Mouse (Mus musculus) neural tube, embryonic 12.5 days (tissue): ENCODE data around the gene Gm15262. TPM values are rescaled to one million over a fixed set of nuclear protein-coding genes. Genes with fewer than 3 reads are reported as not detected.
"Not testable (repeated sequence)": the region's sequence is repeated elsewhere in the genome, so short reads cannot be mapped to it uniquely, and the experiment has no call there.

Source experiments
- ATAC-seq: fragments of 200-750 bp; cut with Nextera tagmentation; 2 replicates; pipeline ENCODE4 v1.8.0; 2017; ENCODE audit warnings: low read depth, mild to moderate bottlenecking, moderate TSS enrichment, moderate library complexity; ENCODE audit not compliant: low FRiP score
- H3K27ac ChIP-seq: fragments of 300-500 bp; sonication (generic); 2 replicates; pipeline ENCODE4 v1.5.1; 2016
- H3K27me3 ChIP-seq: fragments of 300-500 bp; sonication (generic); replicated peaks from 2 replicates; pipeline ENCODE4 v1.6.1; 2016; ENCODE audit warnings: mild to moderate bottlenecking
- H3K36me3 ChIP-seq: fragments of 300-500 bp; sonication (generic); 2 replicates; pipeline ENCODE4 v1.6.1; 2016; ENCODE audit warnings: mild to moderate bottlenecking
- H3K4me1 ChIP-seq: fragments of 300-500 bp; sonication (generic); 2 replicates; pipeline ENCODE4 v1.6.1; 2016
- H3K4me2 ChIP-seq: fragments of 300-500 bp; sonication (generic); replicated peaks from 2 replicates; pipeline ENCODE4 v1.6.1; 2016; ENCODE audit warnings: mild to moderate bottlenecking
- H3K4me3 ChIP-seq: fragments of 300-500 bp; sonication (generic); 2 replicates; pipeline ENCODE4 v1.5.1; 2016
- H3K9ac ChIP-seq: fragments of 300-500 bp; sonication (generic); 2 replicates; pipeline ENCODE4 v1.6.1; 2016; ENCODE audit warnings: mild to moderate bottlenecking
- H3K9me3 ChIP-seq: fragments of 300-500 bp; sonication (generic); 2 replicates; pipeline ENCODE4 v1.6.1; 2016; ENCODE audit warnings: mild to moderate bottlenecking
- WGBS: fragments of 180-500 bp; shearing (Covaris S2); methylation state at CpG from one replicate; pipeline ENCODE4 v1.1.7; 2016; 5-methylcytosine and 5-hydroxymethylcytosine counted together
- polyA plus RNA-seq: library from polyadenylated mRNA; unstranded; fragments of >200 nt; fragmentation: Nextera tagmentation; extraction: Ambion mirVana; gene quantifications from 2 replicates; pipeline ENCODE4 v1.2.1, GENCODE M21; 2016

The Gm15262 gene
- polyA plus RNA-seq = not detected in 2 replicates

DNA sequence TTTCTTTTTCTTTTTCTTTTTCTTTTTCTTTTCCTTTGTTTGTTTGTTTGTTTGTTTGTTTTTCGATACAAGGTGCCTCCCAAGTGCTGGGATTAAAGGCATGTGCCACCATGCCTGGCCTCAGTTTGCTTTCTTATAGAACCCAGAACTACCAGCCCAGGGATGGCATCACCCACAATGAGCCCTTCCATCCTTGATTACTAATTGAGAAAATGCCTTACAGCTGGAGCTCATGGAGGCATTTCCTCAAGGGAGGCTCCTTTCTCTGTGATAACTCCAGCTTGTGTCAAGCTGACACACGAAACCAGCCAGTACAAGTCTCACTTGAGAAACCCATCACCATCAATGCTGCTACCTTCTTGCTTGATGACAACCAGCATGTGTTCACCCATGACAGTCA lies at the start of gene Gm15262:
TSS of gene Gm15262 (plus strand) at position 301 of the 400 bp plus-strand sequence.
- H3K36me3 ChIP-seq, ATAC-seq, H3K9ac ChIP-seq, H3K27ac ChIP-seq, H3K9me3 ChIP-seq, H3K27me3 ChIP-seq, H3K4me1 ChIP-seq, H3K4me3 ChIP-seq, H3K4me2 ChIP-seq: not testable (repeated sequence)
- 81% methylated on average over 2 of the region's 2 CpGs for WGBS

- H3K27me3 ChIP-seq = no peaks in the 10 kb centered on the region
- no peak for ATAC-seq
- 88% methylated on average over 1 of the region's 1 CpGs for WGBS
Measured at GRCm38 (mm10) chrX:161308131-161308530, 20.9 kb downstream of the Gm15262 start.

DNA sequence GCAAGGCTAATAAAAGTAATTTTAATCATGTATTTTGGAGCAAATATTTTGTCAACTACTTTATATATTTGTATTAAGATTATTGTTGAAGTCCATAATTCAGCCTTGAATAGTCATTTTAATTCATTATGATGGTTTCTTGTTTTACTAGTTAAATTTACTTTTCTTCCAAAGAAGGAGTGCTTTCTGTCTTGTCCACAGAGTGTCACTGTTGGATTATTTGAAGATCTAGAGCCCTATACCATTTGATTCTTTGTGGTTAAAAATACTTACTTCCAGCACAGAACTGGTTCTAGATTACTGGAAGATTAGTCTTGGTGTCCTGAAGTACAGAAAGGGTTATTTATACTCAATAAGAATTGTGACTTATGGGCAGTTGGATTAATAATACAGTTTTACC lies 29.2 kb downstream of the Gm15262 start:
- H3K36me3 ChIP-seq = no peaks in the 10 kb centered on the region
- no peak overlapping the region for H3K9ac ChIP-seq
- no peak overlapping the region for H3K4me2 ChIP-seq
- no peaks in the 10 kb centered on the region for H3K4me1 ChIP-seq
- H3K27me3 ChIP-seq = no peaks in the 10 kb centered on the region
- H3K9me3 ChIP-seq = no peaks in the 10 kb centered on the region
- H3K27ac ChIP-seq = no peak overlapping the region
- no peak for ATAC-seq
- no peak overlapping the region for H3K4me3 ChIP-seq

More at GRCm38 (mm10) chrX:161308131-161308530, 20.9 kb downstream of the Gm15262 start:
- Histone ChIP-seq H3K27ac (no peak overlapping the region), H3K36me3 (no peaks in the 10 kb centered on the region), H3K4me1 (no peaks in the 10 kb centered on the region), H3K9ac (no peak overlapping the region), H3K4me3 (no peak overlapping the region), H3K9me3 (no peaks in the 10 kb centered on the region), H3K4me2 (no peak overlapping the region)

DNA sequence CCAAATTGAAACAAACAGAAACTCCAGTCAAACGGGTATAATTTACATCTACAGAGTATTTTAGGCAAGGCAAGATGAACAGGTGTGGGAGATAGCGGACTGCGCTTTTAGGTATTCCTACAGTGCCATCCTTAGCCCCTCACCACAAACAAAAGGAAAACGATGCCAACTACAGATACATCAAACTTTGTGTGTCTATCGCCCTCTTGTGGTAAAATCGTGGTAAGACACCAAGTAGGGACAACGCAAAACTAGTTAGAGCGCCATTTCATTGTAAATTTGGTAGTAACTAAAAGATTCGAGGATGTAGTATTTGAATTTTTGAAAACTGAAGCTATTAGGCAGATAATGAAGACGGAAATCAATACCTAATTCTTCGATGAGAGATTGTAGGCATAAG lies 83.7 kb downstream of the Gm15262 start:
- 46% methylated on average over 11 of the region's 11 CpGs for WGBS
- no peaks in the 10 kb centered on the region for H3K9me3 ChIP-seq
- H3K27me3 ChIP-seq = no peaks in the 10 kb centered on the region
- no peaks in the 10 kb centered on the region for H3K36me3 ChIP-seq
- ATAC-seq = no peak
- no peak overlapping the region for H3K9ac ChIP-seq
- no peak overlapping the region for H3K4me2 ChIP-seq
- H3K27ac ChIP-seq = no peak overlapping the region
- no peaks in the 10 kb centered on the region for H3K4me1 ChIP-seq
- no peak overlapping the region for H3K4me3 ChIP-seq

- no peak overlapping the region for H3K27ac ChIP-seq
- no peaks in the 10 kb centered on the region for H3K9me3 ChIP-seq
- no peak overlapping the region for H3K4me3 ChIP-seq
- no peaks in the 10 kb centered on the region for H3K36me3 ChIP-seq
- ATAC-seq = no peak
- no peak overlapping the region for H3K9ac ChIP-seq
- 66% methylated on average over 3 of the region's 3 CpGs for WGBS
- H3K4me1 ChIP-seq = no peaks in the 10 kb centered on the region
- no peak overlapping the region for H3K4me2 ChIP-seq
- H3K27me3 ChIP-seq = no peaks in the 10 kb centered on the region
Measured at GRCm38 (mm10) chrX:161371461-161371860, 84.2 kb downstream of the Gm15262 start.

GRCm38 (mm10) chrX:161375568-161375967 lies 88.3 kb downstream of the Gm15262 start:
- Histone ChIP-seq H3K4me3 (no peak overlapping the region), H3K4me2 (no peak overlapping the region), H3K4me1 (no peaks in the 10 kb centered on the region), H3K9me3 (no peaks in the 10 kb centered on the region), H3K9ac (no peak overlapping the region), H3K36me3 (no peaks in the 10 kb centered on the region), H3K27me3 (no peaks in the 10 kb centered on the region; the same call in 1 of the 2 replicates), H3K27ac (no peak overlapping the region)
- WGBS = 79% methylated on average over 1 of the region's 1 CpGs
- no peak for ATAC-seq

- Histone ChIP-seq H3K9me3 (no peaks in the 10 kb centered on the region), H3K4me2 (no peak overlapping the region), H3K27me3 (no peaks in the 10 kb centered on the region), H3K27ac (no peak overlapping the region), H3K4me3 (no peak overlapping the region), H3K36me3 (no peaks in the 10 kb centered on the region), H3K9ac (no peak overlapping the region), H3K4me1 (no peaks in the 10 kb centered on the region)
- 37% methylated on average over 8 of the region's 8 CpGs for WGBS
- no peak for ATAC-seq
Measured at GRCm38 (mm10) chrX:161385791-161386190, 98.5 kb downstream of the Gm15262 start.

GRCm38 (mm10) chrX:161387942-161388341 lies 100.7 kb downstream of the Gm15262 start:
- no peak overlapping the region for H3K27ac ChIP-seq
- 92% methylated on average over 4 of the region's 4 CpGs for WGBS
- H3K9me3 ChIP-seq = no peaks in the 10 kb centered on the region
- H3K4me2 ChIP-seq = no peak overlapping the region
- ATAC-seq = no peak
- no peak overlapping the region for H3K9ac ChIP-seq
- no peaks in the 10 kb centered on the region for H3K27me3 ChIP-seq
- H3K36me3 ChIP-seq = no peaks in the 10 kb centered on the region
- no peaks in the 10 kb centered on the region for H3K4me1 ChIP-seq
- no peak overlapping the region for H3K4me3 ChIP-seq

- Histone ChIP-seq H3K36me3 (no peaks in the 10 kb centered on the region), H3K4me2 (no peak overlapping the region), H3K4me3 (no peak overlapping the region), H3K27ac (no peak overlapping the region), H3K9me3 (no peaks in the 10 kb centered on the region), H3K27me3 (no peaks in the 10 kb centered on the region), H3K9ac (no peak overlapping the region), H3K4me1 (no peaks in the 10 kb centered on the region)
- WGBS = 24% methylated on average over 11 of the region's 11 CpGs
- no peak for ATAC-seq
Measured at GRCm38 (mm10) chrX:161399110-161399509, 111.9 kb downstream of the Gm15262 start.

DNA sequence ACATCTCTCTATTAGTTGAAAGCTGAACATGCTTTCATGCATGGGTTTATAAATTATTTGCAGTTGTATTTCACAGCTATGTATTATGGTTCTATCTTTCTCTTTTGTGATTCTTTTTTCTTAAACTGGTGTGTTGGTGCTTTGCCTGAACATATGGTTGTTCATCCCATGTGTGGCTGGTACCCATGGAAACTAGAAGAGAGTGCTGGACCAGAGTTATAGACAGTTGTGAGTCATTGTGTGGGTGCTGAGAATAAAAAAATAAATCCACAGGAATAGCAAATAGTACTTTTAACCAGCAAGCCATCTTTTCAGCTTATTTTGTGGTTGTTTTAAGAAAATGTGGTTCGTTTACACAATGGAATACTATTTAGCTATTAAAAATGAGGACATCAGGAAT lies 123.9 kb downstream of the Gm15262 start:
- WGBS = 83% methylated on average over 1 of the region's 1 CpGs
- no peaks in the 10 kb centered on the region for H3K9me3 ChIP-seq

More for the DNA sequence above, 123.9 kb downstream of the Gm15262 start:
- Histone ChIP-seq H3K9ac (no peak overlapping the region), H3K36me3 (no peaks in the 10 kb centered on the region), H3K4me2 (no peak overlapping the region), H3K27me3 (no peaks in the 10 kb centered on the region), H3K4me3 (no peak overlapping the region), H3K4me1 (no peaks in the 10 kb centered on the region), H3K27ac (no peak overlapping the region)
- ATAC-seq = no peak

Other genes with a start within 250 kb of the Gm15262 start
- gene Scml2, start 170.3 kb upstream of the Gm15262 start, polyA plus RNA-seq = 2.1 and 2.6 TPM in 2 replicates